Mouse (Mus musculus) MEL-GATA-1-ER (cell line): ENCODE measurements around the gene Rab3d.
"Not testable (repeated sequence)": the region's sequence is repeated elsewhere in the genome, so short reads cannot be mapped to it uniquely, and the experiment has no call there.

Experiments used
- DNase-seq: peaks from one replicate; pipeline ENCODE4 v3.0.0-alpha.2; 2012; ENCODE audit warnings: low read depth; ENCODE audit errors: extremely low read depth

The Rab3d gene

DNA sequence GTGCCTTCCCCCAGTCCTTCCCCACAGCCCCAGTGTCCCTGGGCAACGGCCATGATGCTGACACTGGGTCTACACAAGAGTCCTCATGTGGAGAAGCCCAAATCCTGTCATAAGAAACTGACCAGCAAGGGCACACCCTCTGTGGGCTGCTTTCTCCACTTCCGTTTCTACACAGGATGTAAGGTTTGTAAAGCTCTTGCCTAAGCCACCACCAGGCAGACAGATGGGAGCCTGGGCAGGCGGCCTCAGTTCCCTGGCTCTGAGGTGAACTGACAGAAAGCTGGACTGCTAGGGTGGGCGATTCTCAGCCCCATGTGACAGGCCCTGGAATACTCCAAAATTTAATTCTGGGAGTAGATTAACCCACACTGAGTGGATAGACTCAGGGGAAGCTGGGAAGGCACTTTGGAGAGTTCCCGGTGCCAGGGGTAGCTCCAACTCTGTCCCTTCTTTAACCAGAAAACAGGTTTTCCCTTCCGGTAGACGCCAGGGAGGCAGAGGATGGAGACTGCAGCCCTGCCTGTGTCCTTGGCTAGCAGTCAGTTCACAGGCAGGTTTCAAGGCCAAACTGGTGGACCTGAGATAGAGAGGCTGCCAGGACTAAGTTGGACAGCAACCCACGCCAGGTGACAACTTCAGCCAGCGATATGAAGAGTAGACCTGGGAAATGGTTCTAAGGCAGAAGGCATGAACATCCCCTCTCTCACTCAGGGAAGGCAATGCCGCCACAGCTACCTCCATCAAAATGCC, 8.3 kb downstream of the Rab3d start:
- DNase-seq = no peak

- no peak for DNase-seq
Measured at GRCm38 (mm10) chr9:21908216-21908615, 9.8 kb downstream of the Rab3d start.

GRCm38 (mm10) chr9:21904031-21904430, 14.0 kb downstream of the Rab3d start:
- DNase-seq = no peak

- peak; percentile 92 for DNase-seq
Measured at GRCm38 (mm10) chr9:21901223-21901820, 16.7 kb downstream of the Rab3d start.

DNA sequence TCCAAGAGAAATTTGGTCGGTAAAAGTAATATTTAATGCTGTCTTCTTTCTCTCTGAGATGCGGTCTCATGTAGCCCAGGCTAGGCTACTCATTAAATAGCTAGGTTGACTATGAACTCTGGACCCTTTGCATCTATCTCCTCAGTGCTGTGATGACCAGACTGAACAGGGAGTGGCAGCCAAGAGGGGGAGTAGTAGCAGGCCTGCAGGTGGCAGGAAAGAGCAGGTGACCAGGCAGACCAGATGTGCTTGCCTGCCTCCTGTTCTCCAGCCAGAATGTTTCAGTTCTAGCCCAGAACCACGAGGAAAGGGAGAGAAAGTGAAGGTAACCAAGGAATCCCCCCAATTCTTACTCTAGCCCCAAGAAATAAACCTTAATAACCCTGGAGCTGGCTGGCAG, 28.8 kb downstream of the Rab3d start:
- no peak for DNase-seq

DNA sequence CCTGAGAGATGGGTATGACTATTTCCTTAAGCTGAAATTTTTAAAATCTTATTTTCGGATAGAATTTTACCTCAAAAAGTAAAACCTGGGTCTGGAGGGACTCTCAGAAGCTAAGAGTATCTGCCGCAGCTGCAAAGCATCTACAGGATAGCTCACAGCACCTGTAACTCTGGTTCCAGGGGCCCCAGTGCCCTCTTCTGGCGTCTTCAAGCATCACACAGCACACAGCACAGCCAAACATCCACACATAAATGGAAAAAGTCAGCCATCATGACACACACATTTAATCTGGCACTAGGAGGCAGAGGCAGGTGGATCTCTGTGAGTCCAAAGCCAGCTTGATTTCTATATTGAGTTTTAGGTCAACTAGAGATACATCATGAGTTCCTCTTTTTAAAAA, 41.4 kb downstream of the Rab3d start:
- no peak for DNase-seq

DNA sequence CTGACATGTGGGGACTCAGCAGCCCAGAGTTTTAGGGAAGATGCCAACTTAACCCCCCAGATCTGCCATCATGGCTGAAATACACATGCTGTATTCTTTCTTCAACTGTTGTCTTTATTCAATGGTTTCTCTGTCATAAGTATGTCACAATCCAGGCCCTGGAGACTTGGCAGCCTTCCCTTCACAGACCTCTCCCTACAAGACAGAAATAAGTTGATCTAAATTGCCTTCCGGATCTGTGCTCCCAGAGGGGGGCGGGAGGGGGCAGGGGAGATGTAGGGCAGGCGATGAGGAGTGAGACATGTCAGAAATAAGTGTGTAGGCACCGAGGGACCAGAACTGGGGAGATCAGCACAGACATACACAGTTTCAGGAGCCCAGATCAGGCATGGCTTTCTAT, 45.8 kb downstream of the Rab3d start:
- no peak for DNase-seq

DNA sequence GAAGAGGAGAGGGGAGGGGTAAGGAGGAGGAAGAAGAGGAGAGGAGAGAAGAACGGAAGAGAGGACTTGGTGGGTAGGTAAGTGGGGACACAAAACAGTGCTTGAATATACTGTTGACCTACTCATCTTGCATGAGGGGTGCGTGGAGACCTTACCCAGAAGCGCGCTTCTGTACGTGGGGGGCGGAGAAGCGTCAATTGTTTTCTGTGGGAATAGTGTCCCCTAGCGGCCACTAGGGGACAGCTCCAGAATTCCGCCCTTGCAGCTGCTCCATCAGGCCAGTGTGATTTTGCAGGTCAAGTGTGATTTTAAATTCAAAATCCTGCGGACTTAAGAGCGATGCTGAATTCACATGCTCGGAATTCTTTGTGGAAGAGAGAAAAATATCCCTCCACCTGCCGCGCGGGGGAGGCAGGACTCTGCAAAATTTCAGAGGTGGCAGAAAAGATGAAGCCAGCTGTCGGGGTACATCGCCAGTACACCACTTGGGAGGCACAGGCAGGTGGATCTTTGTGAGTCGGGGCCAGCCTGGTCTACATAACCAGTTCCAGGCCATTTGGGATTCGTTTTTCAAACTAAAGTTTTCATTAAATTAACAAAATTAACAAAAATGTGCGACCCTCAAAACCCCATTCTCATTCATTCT, 47.0 kb downstream of the Rab3d start:
- DNase-seq = peak; percentile 34

- not testable (repeated sequence) for DNase-seq
Measured at GRCm38 (mm10) chr9:21869290-21869689, 48.7 kb downstream of the Rab3d start.

DNA sequence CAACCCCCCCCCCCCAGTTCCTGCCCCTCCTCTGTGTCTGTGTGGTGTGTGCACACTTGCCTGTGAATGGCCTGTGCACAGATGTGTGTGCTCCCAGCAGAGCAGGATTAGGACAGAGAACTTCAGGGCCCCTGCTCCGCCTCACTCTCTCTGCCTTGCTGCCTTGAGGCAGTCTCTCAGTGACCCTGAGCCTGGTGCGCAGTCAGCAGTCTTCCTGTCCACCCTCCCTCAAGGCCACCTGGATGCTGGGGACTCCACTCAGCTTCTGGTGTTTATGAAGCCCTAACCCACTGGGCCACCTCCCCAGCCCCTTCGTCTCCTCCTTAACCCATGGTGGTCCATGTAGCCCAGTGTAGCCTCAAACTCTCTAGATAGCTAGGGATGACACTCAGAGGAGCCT, 50.3 kb downstream of the Rab3d start:
- DNase-seq = no peak

DNA sequence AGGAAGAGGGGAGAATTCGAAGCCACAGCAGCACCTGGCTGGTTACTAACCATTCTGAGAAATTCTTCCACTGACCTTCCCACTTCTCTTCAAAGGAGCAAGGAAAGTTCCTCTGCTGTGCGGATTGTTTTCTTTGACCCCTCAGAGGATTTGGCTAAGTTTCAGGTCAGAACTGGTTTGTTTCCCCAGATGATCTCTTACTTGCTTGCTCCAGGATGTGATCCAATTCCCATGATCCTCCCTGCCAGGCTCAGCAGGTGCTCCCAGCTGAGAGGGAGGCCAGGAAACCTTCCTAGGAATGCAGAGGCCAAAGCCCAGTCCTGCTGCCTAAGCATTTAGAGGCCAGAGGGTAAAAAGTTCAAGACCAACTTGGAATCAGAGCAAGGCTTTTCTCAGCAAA, 51.4 kb downstream of the Rab3d start:
- DNase-seq = no peak

- DNase-seq = no peak
Measured at GRCm38 (mm10) chr9:21865673-21866398, 52.2 kb downstream of the Rab3d start.

GRCm38 (mm10) chr9:21862181-21862580, 55.8 kb downstream of the Rab3d start:
- no peak for DNase-seq

- DNase-seq = not testable (repeated sequence)
Measured at GRCm38 (mm10) chr9:21860349-21860748, 57.6 kb downstream of the Rab3d start.

DNA sequence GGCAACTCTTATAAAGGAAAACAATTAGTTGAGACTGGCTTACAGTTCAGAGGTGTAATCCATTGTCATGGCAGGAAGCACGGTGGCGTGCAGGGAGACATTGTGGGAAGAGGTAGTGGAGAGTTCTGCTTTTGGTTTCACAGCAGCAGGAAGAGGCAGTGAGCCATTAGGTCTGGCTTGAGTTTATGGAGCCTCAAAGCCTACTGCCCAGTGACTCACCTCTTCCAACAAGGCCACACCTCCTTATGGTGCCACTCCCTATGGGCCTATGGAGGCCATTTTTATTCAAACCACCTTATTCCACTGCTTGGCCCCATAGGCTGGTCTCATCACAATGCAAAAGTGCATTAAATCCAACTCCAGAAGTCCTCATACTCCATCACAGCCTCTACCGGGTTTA, 58.4 kb downstream of the Rab3d start:
- DNase-seq = no peak

- no peak for DNase-seq
Measured at GRCm38 (mm10) chr9:21858084-21858483, 59.9 kb downstream of the Rab3d start.

DNA sequence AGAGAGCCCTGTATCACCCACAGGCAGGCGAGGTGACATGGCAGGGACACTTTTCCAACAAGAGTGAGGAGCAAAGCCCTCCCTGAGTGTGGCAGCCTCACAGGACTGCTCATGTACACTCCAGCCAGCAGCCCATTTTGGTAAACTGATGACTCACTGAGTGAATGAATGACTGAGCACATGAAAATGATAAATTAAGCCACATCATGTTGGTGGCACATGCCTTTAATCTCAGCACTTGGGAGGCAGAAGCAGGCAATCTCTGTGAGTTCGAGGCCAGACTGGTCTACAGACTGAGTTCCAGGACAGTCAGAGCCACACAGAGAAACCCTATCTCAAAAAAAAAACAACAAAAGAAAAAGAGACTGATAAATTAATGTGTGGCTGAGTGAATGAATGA, 60.5 kb downstream of the Rab3d start:
- DNase-seq = no peak
